Mouse (Mus musculus) cerebellum, adult 2 months (tissue): ENCODE results near the gene Ccdc141.

Experiments
- CTCF ChIP-seq: fragments of 200-500 bp; IDR thresholded peaks from 2 replicates; pipeline ENCODE4 v1.5.1; 2011; ENCODE audit warnings: low read depth, mild to moderate bottlenecking, control low read depth, low read length, moderate library complexity, borderline replicate concordance; ENCODE audit not compliant: insufficient read depth
- POLR2A ChIP-seq: fragments of 200-500 bp; IDR thresholded peaks from 2 replicates; pipeline ENCODE4 v1.6.1; 2011; ENCODE audit warnings: low read length, control low read depth, borderline replicate concordance; ENCODE audit not compliant: insufficient read depth

- TF ChIP-seq POLR2A (no peak), CTCF (no peak)
These were observed 57.4 kb downstream of the Ccdc141 start for GRCm38 (mm10) chr2:77113026-77113425.
